Mouse (Mus musculus) liver, embryonic 14.5 days (tissue): ENCODE data around the gene Hoxc12.

Experiments
- CTCF ChIP-seq: IDR thresholded peaks from 2 replicates; pipeline ENCODE4 v1.5.1; 2016; ENCODE audit warnings: antibody characterized with exemption, low read depth, control low read depth
- EP300 ChIP-seq: IDR thresholded peaks from 2 replicates; pipeline ENCODE4 v1.6.1; 2016; ENCODE audit warnings: antibody characterized with exemption, low read depth

DNA sequence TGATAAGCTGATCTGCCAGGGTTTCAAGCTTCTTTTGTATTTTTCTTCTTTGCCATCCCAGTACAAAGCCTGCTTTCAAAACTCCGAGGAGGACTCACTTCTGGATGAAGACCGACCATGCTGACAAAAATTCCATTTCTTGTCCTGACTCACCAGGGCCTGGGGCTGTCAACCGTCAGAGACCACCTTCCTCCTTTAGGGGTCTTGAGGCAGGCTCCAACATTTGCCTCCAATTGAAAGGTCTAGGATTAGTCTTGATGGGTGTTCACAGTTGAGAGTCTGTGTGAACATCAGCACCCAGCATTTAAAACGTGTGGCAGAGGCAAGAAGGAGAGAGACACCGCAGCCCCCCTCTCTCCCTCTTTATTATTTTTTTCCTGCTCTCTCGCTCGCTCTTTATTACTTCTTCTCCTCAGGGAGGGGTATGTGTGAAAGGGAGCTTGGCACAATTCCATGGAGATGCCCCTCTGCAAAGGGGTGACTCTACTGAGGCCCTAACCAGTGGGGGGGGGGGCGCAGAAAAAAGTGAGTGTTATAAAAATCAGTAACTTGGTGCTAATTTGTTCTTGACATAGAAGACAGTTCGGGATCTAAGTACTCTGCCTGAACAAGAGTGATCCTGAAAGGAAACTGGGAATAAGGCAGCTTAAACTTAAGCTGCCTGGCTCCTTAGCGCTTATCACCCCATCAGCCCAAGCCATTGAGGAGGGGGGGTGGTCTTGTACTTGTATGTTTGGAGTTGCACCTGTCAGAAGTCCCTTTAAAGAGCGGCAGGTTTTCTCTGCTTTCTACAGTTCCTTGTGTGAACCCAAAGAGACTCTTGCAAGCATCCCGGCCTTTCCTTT lies 17.0 kb upstream of the Hoxc12 start:
- no peak for TF ChIP-seq CTCF
- no peak for TF ChIP-seq EP300
